Mouse (Mus musculus): ENCODE data around the gene Gm3543. TPM values are rescaled to one million over a fixed set of nuclear protein-coding genes. Genes with fewer than 3 reads are reported as not detected.
"Not testable (repeated sequence)": the region's sequence is repeated elsewhere in the genome, so short reads cannot be mapped to it uniquely, and the experiment has no call there.

Gm3543 gene
- polyA plus RNA-seq (2015; fragmentation: Nextera tagmentation; extraction: Ambion mirVana): not detected in 2 replicates

GRCm38 (mm10) chr14:41983225-41983624 is at the start of gene Gm3543:
Gene Gm3543, minus strand, starts transcription at chr14:41983325.
- not testable (repeated sequence) for H3K27ac ChIP-seq (ENCODE audit: low read length); H3K4me2 ChIP-seq (ENCODE audit: low read depth, low read length); H3K4me1 ChIP-seq (ENCODE audit: control insufficient read depth, low read depth, low read length); ATAC-seq (ENCODE audit: low read depth); H3K9me3 ChIP-seq (replicated peaks; ENCODE audit: control insufficient read depth, low read length); H3K27me3 ChIP-seq (ENCODE audit: control insufficient read depth, insufficient read depth, low read depth, low read length); H3K9ac ChIP-seq (ENCODE audit: low read depth, low read length); H3K4me3 ChIP-seq (ENCODE audit: low read depth, low read length); H3K36me3 ChIP-seq (ENCODE audit: control insufficient read depth, insufficient read depth)
- 80% methylated on average over 1 of the region's 1 CpGs for WGBS (ENCODE audit: insufficient replicate concordance)

- not testable (repeated sequence) for H3K4me3 ChIP-seq (ENCODE audit: low read depth, low read length); H3K4me1 ChIP-seq (ENCODE audit: control insufficient read depth, low read depth, low read length); H3K27me3 ChIP-seq (ENCODE audit: control insufficient read depth, insufficient read depth, low read depth, low read length); ATAC-seq (ENCODE audit: low read depth); H3K27ac ChIP-seq (ENCODE audit: low read length); H3K9me3 ChIP-seq (replicated peaks; ENCODE audit: control insufficient read depth, low read length); H3K4me2 ChIP-seq (ENCODE audit: low read depth, low read length); H3K9ac ChIP-seq (ENCODE audit: low read depth, low read length); H3K36me3 ChIP-seq (ENCODE audit: control insufficient read depth, insufficient read depth)
- WGBS (ENCODE audit: insufficient replicate concordance): 41% methylated on average over 3 of the region's 3 CpGs
Measured at GRCm38 (mm10) chr14:41968596-41968995, 14.5 kb downstream of the Gm3543 start.

GRCm38 (mm10) chr14:41967827-41968226 is 15.3 kb downstream of the Gm3543 start, which contains the start of gene Gm6401:
Gene Gm6401, minus strand, starts transcription at chr14:41967927.
- not testable (repeated sequence) for ATAC-seq (ENCODE audit: low read depth); H3K27me3 ChIP-seq (ENCODE audit: control insufficient read depth, insufficient read depth, low read depth, low read length); H3K9ac ChIP-seq (ENCODE audit: low read depth, low read length); H3K4me3 ChIP-seq (ENCODE audit: low read depth, low read length); H3K27ac ChIP-seq (ENCODE audit: low read length); H3K36me3 ChIP-seq (ENCODE audit: control insufficient read depth, insufficient read depth); H3K4me2 ChIP-seq (ENCODE audit: low read depth, low read length); H3K9me3 ChIP-seq (replicated peaks; ENCODE audit: control insufficient read depth, low read length); H3K4me1 ChIP-seq (ENCODE audit: control insufficient read depth, low read depth, low read length)
- WGBS (ENCODE audit: insufficient replicate concordance): 67% methylated on average over 1 of the region's 1 CpGs

GRCm38 (mm10) chr14:41964095-41964494 is 19.0 kb downstream of the Gm3543 start:
- H3K27me3 ChIP-seq (ENCODE audit: control insufficient read depth, insufficient read depth, low read depth, low read length); H3K27ac ChIP-seq (ENCODE audit: low read length); H3K9me3 ChIP-seq (replicated peaks; ENCODE audit: control insufficient read depth, low read length); ATAC-seq (ENCODE audit: low read depth); H3K4me2 ChIP-seq (ENCODE audit: low read depth, low read length); H3K4me3 ChIP-seq (ENCODE audit: low read depth, low read length); H3K36me3 ChIP-seq (ENCODE audit: control insufficient read depth, insufficient read depth); H3K9ac ChIP-seq (ENCODE audit: low read depth, low read length); H3K4me1 ChIP-seq (ENCODE audit: control insufficient read depth, low read depth, low read length): not testable (repeated sequence)
- 36% methylated on average over 4 of the region's 4 CpGs for WGBS (ENCODE audit: insufficient replicate concordance)

GRCm38 (mm10) chr14:41943695-41944094 is 39.4 kb downstream of the Gm3543 start, which contains the start of gene 1700024B05Rik:
Gene 1700024B05Rik, plus strand, starts transcription at chr14:41943995.
- ATAC-seq (ENCODE audit: low read depth); H3K4me1 ChIP-seq (ENCODE audit: control insufficient read depth, low read depth, low read length): not testable (repeated sequence)

More at GRCm38 (mm10) chr14:41943695-41944094, 39.4 kb downstream of the Gm3543 start, which contains the start of gene 1700024B05Rik:
- H3K9ac ChIP-seq (ENCODE audit: low read depth, low read length); H3K36me3 ChIP-seq (ENCODE audit: control insufficient read depth, insufficient read depth); H3K4me2 ChIP-seq (ENCODE audit: low read depth, low read length); H3K27me3 ChIP-seq (ENCODE audit: control insufficient read depth, insufficient read depth, low read depth, low read length); H3K4me3 ChIP-seq (ENCODE audit: low read depth, low read length); H3K9me3 ChIP-seq (replicated peaks; ENCODE audit: control insufficient read depth, low read length); H3K27ac ChIP-seq (ENCODE audit: low read length): not testable (repeated sequence)
- 79% methylated on average over 1 of the region's 2 CpGs for WGBS (ENCODE audit: insufficient replicate concordance)

Other genes with a start within 250 kb of the Gm3543 start
- not detected in 2 replicates for gene Gm7929, start 232.7 kb downstream of the Gm3543 start, polyA plus RNA-seq (2015; fragmentation: Nextera tagmentation; extraction: Ambion mirVana)
- gene Gm47189, start 210.9 kb downstream of the Gm3543 start, polyA plus RNA-seq (2015; fragmentation: Nextera tagmentation; extraction: Ambion mirVana): not detected in 2 replicates
- not detected in 2 replicates for gene Gm7980, start 76.0 kb downstream of the Gm3543 start, polyA plus RNA-seq (2015; fragmentation: Nextera tagmentation; extraction: Ambion mirVana)
- not detected in 2 replicates for gene 1700049E17Rik1, start 58.4 kb downstream of the Gm3543 start, polyA plus RNA-seq (2015; fragmentation: Nextera tagmentation; extraction: Ambion mirVana)
- not detected in 2 replicates for gene 1700024B05Rik, start 39.3 kb downstream of the Gm3543 start, polyA plus RNA-seq (2015; fragmentation: Nextera tagmentation; extraction: Ambion mirVana)
- not detected in 2 replicates for gene Gm6401, start 15.4 kb downstream of the Gm3543 start, polyA plus RNA-seq (2015; fragmentation: Nextera tagmentation; extraction: Ambion mirVana)
- not detected in 2 replicates for gene Gm7951, start 134.0 kb upstream of the Gm3543 start, polyA plus RNA-seq (2015; fragmentation: Nextera tagmentation; extraction: Ambion mirVana)
- gene Gm17027, start 179.3 kb upstream of the Gm3543 start, polyA plus RNA-seq (2015; fragmentation: Nextera tagmentation; extraction: Ambion mirVana): not detected in 2 replicates
- not detected in 2 replicates for gene Gm3573, start 207.5 kb upstream of the Gm3543 start, polyA plus RNA-seq (2015; fragmentation: Nextera tagmentation; extraction: Ambion mirVana)